Mouse (Mus musculus) stomach, embryonic 14.5 days (tissue): Measurements from ENCODE around the gene Krt17. TPM values are rescaled to one million over a fixed set of nuclear protein-coding genes. Genes with fewer than 3 reads are reported as not detected.

Source experiments
- ATAC-seq: fragments of 200-750 bp; cut with Nextera tagmentation; 2 replicates; pipeline ENCODE4 v1.8.0; 2017; ENCODE audit warnings: low read depth, moderate TSS enrichment; ENCODE audit not compliant: insufficient number of reproducible peaks, insufficient read depth, low FRiP score
- H3K27ac ChIP-seq: fragments of 300-500 bp; sonication (generic); 2 replicates; pipeline ENCODE4 v1.5.1; 2014; ENCODE audit warnings: mild to moderate bottlenecking, low read length, moderate library complexity, mixed read lengths
- H3K27me3 ChIP-seq: fragments of 300-500 bp; sonication (generic); 2 replicates; pipeline ENCODE4 v1.6.1; 2014; ENCODE audit warnings: low read length, control low read depth, mixed read lengths; ENCODE audit not compliant: control insufficient read depth, insufficient read depth
- H3K36me3 ChIP-seq: fragments of 300-500 bp; sonication (generic); 2 replicates; pipeline ENCODE4 v1.6.1; 2014; ENCODE audit warnings: mild to moderate bottlenecking, control low read depth, low read length, moderate library complexity, mixed read lengths; ENCODE audit not compliant: control insufficient read depth, insufficient read depth
- H3K4me1 ChIP-seq: fragments of 300-500 bp; sonication (generic); 2 replicates; pipeline ENCODE4 v1.6.1; 2014; ENCODE audit warnings: low read length, control low read depth, mixed read lengths; ENCODE audit not compliant: control insufficient read depth, insufficient read depth
- H3K4me2 ChIP-seq: fragments of 300-500 bp; sonication (generic); replicated peaks from 2 replicates; pipeline ENCODE4 v1.6.1; 2014; ENCODE audit warnings: low read depth, low read length, control low read depth
- H3K4me3 ChIP-seq: fragments of 300-500 bp; sonication (generic); 2 replicates; pipeline ENCODE4 v1.5.1; 2014; ENCODE audit warnings: low read depth, low read length, control low read depth
- H3K9ac ChIP-seq: fragments of 300-500 bp; sonication (generic); replicated peaks from 2 replicates; pipeline ENCODE4 v1.6.1; 2014; ENCODE audit warnings: low read depth, mild to moderate bottlenecking, control low read depth, low read length, moderate library complexity, mixed read lengths
- H3K9me3 ChIP-seq: fragments of 300-500 bp; sonication (generic); 2 replicates; pipeline ENCODE4 v1.6.1; 2016; ENCODE audit warnings: low read depth, low read length, control low read depth; ENCODE audit not compliant: control insufficient read depth
- WGBS: fragments of 180-500 bp; shearing (Covaris S2); extraction: QIAGEN DNeasy Blood & Tissue Kit; methylation state at CpG from one replicate; pipeline ENCODE4 v1.1.7; 2014; 5-methylcytosine and 5-hydroxymethylcytosine counted together
- polyA plus RNA-seq: library from polyadenylated mRNA; unstranded; fragments of >200 nt; fragmentation: Nextera tagmentation; extraction: Ambion mirVana; gene quantifications from 2 replicates; pipeline ENCODE4 v1.2.1, GENCODE M21; 2014

The Krt17 gene
- polyA plus RNA-seq, 1 experiment from 2014 or later = 26.7 TPM

DNA sequence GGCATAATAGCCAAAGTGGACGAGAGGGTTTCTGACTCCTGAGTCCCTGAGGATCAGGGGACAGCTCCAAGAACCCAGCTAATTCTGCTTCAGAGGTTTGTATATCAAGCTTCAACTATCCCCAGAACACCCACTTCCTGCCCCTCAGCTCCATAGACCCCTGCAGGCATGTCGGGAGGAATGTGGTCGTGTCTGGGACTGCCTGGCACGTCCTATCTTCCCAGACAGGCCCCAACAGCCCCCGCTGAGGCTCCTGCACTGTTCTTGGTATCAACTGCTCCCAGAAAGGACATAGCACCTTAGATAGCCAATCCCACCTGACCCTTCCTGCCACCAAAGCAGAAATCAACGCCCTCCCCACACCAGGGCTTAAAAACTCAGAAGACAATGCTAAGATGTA, 52.3 kb downstream of the Krt17 start:
- H3K9ac ChIP-seq = no peak overlapping the region
- H3K36me3 ChIP-seq = no peaks in the 10 kb centered on the region
- H3K9me3 ChIP-seq = no peaks in the 10 kb centered on the region
- no peak overlapping the region for H3K4me3 ChIP-seq
- no peak for ATAC-seq
- 44% methylated on average over 6 of the region's 6 CpGs for WGBS
- H3K4me2 ChIP-seq = no peak overlapping the region
- no peaks in the 10 kb centered on the region for H3K4me1 ChIP-seq
- H3K27ac ChIP-seq = 0 out of 2 replicates have a peak overlapping the region, but pooled peaks have one; percentile 21
- H3K27me3 ChIP-seq = no peaks in the 10 kb centered on the region

DNA sequence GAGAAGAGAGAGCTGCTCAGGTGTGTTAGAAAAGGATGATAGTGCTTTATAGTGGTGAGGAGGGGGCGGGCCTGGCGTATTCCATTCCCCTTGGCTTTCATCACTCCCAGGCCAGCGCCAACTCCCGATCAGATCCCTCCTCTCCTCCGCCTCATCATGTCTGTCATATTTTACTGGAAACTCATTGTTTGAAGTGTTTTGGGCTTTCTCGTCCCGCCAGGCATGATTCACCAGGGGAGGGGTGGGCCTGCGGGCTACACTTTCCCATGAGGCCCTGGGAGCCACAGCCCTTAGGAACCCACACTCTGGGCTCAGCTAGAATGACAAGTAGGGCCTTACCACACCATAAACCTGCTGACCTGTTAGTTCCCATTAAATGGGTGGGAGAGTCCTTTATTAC, 53.3 kb downstream of the Krt17 start, which contains the start of gene Krt14:
Gene Krt14 (minus strand): TSS at position 51 of the 400 bp plus-strand sequence.
- H3K4me3 ChIP-seq = no peak within 1 kb of the TSS
- H3K36me3 ChIP-seq = no peaks in the 10 kb centered on the region
- no peaks in the 10 kb centered on the region for H3K9me3 ChIP-seq
- no peak within 1 kb of the TSS for H3K9ac ChIP-seq
- WGBS = 70% methylated on average over 8 of the region's 8 CpGs
- H3K4me2 ChIP-seq = no peak within 1 kb of the TSS
- H3K27ac ChIP-seq = no peak within 1 kb of the TSS
- no peak for ATAC-seq
- H3K27me3 ChIP-seq = no peaks in the 10 kb centered on the region
- H3K4me1 ChIP-seq = no peaks in the 10 kb centered on the region

Other genes with a start within 250 kb of the Krt17 start
- not detected in 2 replicates for gene Krt33a, start 244.8 kb downstream of the Krt17 start, polyA plus RNA-seq
- 0.26 TPM in 1 of 2 replicates, not detected in the other for gene Krt33b, start 231.2 kb downstream of the Krt17 start, polyA plus RNA-seq
- 0.36 TPM in 1 of 2 replicates, not detected in the other for gene Krt34, start 219.5 kb downstream of the Krt17 start, polyA plus RNA-seq
- gene Krt31, start 210.5 kb downstream of the Krt17 start, polyA plus RNA-seq = 0.67 and 0.69 TPM in 2 replicates
- not detected in 2 replicates for gene Krt32, start 172.8 kb downstream of the Krt17 start, polyA plus RNA-seq
- not detected in 2 replicates for gene Krt35, start 164.8 kb downstream of the Krt17 start, polyA plus RNA-seq
- gene Krt36, start 155.4 kb downstream of the Krt17 start, polyA plus RNA-seq = 0.29 and 0.35 TPM in 2 replicates
- 76.1 and 140 TPM in 2 replicates for gene Krt13, start 139.5 kb downstream of the Krt17 start, polyA plus RNA-seq
- 215 and 241 TPM in 2 replicates for gene Krt15, start 125.1 kb downstream of the Krt17 start, polyA plus RNA-seq
- gene Krt19, start 112.4 kb downstream of the Krt17 start, polyA plus RNA-seq = 387 and 441 TPM in 2 replicates
- not detected in 2 replicates for gene Krt9, start 67.8 kb downstream of the Krt17 start, polyA plus RNA-seq
- gene Krt14, start 53.5 kb downstream of the Krt17 start, polyA plus RNA-seq = 4.8 and 5.0 TPM in 2 replicates
- gene Krt16, start 12.1 kb downstream of the Krt17 start, polyA plus RNA-seq = 0.22 and 0.38 TPM in 2 replicates
- gene Krt42, start 8.8 kb upstream of the Krt17 start, polyA plus RNA-seq = not detected in 2 replicates
- 2,030 and 2,105 TPM in 2 replicates for gene Eif1, start 58.9 kb upstream of the Krt17 start, polyA plus RNA-seq
- gene Gast, start 73.4 kb upstream of the Krt17 start, polyA plus RNA-seq = 6.9 and 13.2 TPM in 2 replicates
- 10.8 and 12.3 TPM in 2 replicates for gene Hap1, start 95.1 kb upstream of the Krt17 start, polyA plus RNA-seq
- gene Jup, start 136.7 kb upstream of the Krt17 start, polyA plus RNA-seq = 131 and 139 TPM in 2 replicates
- gene P3h4, start 153.8 kb upstream of the Krt17 start, polyA plus RNA-seq = 68.0 and 68.9 TPM in 2 replicates
- 106 and 108 TPM in 2 replicates for gene Fkbp10, start 154.7 kb upstream of the Krt17 start, polyA plus RNA-seq
- 121 and 126 TPM in 2 replicates for gene Nt5c3b, start 180.8 kb upstream of the Krt17 start, polyA plus RNA-seq
- gene Klhl10, start 180.9 kb upstream of the Krt17 start, polyA plus RNA-seq = 0.52 and 0.64 TPM in 2 replicates
- gene Klhl11, start 211.7 kb upstream of the Krt17 start, polyA plus RNA-seq = 11.2 and 12.3 TPM in 2 replicates